Mouse (Mus musculus) T-helper 2 cell (primary cell): ENCODE results near the gene Gm10053.

Source experiments
- in situ Hi-C: fragments of 300-600 bp; cut with MboI, MseI; formaldehyde crosslinking; loops from one replicate; pipeline ENCODE4 v1.15.1; 2025; ENCODE audit warnings: high pct_unique_total_duplicates

The Gm10053 gene

GRCm38 (mm10) chr19:24898737-24899577, 23.5 kb downstream of the Gm10053 start:
- in situ Hi-C loops = loop anchor here (5.0 to 25.0 kb wide), 2 partner anchors 343 to 713 kb away; partner anchors contain the start of gene Dmrt3

DNA sequence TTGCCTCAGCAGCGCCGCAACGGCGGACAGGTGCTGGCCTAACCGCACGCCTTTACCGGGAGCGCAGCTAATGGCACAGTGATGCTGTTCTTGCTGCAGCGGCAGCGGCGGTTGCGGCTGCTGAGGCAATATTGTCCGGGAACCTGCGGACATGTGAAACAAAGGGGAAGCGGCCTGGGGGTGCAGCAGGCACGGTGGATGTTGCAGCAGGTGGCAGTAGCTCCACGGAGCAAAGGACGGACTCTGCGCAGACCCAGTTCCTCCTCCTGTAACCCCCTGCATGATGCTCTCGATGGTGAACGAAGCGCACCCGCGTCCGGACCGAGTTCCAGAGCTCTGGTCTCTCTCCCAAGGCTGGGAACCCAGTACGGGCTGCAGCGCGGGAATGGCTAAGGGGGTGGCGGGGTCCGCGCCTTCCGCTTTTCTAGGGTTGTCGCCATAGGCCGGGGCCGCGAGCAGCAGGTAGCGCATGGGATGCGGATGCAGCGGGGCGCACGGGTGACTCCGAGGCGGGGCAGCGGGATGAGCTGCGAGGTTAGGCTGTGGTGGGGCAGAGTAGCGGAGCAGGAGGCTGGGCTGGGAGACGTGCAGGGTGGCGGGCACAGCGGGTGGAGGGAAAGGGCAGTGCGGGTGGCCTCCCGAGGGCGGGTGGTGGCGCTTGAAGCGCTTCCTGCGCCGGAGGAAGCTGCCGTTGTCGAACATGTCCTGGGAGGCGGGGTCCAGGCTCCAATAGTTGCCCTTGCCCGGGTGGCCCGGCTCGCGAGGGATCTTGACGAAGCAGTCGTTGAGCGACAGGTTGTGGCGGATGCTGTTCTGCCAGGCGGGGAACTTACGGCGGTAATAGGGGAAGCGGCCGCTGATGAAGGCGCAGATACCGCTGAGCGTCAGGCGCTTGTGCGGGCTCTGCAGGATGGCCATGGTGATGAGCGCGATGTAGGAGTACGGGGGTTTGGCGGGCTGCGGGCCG, 24.4 kb downstream of the Gm10053 start:
- in situ Hi-C loops = loop anchor here (5.0 to 25.0 kb wide), 2 partner anchors 342 to 712 kb away; partner anchors contain the start of gene Dmrt3

DNA sequence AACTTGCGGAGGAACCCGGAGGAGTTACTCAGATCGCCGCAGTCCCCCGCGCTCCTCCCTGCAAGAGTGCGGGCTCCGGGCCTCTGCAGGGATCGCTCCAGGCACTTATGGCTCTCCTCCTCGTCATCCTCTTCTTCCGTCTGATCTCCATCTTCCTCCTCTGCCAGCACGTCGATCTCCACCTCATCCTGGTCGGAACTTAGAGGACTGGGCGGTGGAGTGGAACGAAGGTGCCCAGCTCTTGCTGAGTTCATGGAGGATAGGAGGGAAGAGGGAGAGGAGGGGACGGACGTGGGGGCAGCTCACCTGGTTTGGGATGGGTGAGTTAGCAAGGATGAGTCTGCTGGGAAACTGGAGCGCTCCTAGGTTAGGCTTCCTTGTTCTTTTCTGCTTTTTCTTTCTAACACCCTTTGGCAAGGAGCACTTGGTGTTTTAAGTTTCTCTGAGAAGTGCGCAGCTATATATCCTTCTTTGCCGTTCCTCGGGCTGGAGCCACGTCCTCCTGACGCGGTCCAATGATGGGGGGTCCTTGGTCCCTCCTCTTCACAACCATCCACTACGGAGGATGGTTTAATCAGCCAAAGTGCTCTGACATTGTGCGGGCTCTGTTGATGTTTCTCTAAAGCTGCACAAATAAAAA, 25.2 kb downstream of the Gm10053 start, which contains the start of gene Foxd4:
Foxd4 (minus strand) TSS at position 617 of the 640 bp plus-strand sequence.
- in situ Hi-C loops = no loop called here

GRCm38 (mm10) chr19:24901666-24902065, 26.2 kb downstream of the Gm10053 start:
- in situ Hi-C loops = no loop called here

DNA sequence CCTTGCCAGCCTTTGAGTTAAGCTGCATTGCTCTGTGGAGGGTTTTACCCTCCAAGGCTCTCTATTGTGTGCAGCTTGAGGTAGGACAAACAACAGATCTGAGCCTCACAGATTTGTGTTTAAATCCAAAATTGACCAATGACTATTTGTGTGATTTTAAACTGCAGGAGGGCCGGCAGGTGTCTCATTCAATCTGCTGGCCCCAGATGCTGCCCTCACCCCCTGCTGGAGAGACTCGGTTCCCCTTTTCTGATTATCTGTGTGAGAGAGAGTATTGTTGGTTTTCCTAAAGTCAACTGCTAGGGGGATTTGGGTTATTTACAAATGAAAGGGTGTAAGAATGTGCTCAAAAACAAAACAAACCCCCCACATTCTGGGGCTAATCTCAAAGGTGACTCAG, 26.8 kb downstream of the Gm10053 start:
- in situ Hi-C loops = no loop called here

DNA sequence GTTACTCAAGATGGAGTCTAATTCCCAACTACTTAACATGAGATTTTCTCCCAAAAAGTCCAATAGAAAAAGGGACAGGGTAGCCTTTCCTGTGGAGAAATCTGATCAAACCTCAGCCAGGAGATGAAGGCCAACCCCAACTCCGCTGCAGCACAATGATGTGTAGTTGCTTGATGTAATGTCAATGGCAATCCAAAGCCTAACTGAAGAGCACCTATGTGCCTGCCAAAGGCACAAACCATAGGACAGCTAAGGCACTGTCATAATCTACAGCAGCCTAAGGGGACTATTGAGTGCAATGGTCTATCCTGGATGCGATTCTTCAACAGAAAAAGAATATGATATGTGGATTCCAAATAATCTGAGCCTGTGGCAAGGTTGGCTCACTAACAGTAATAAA, 27.3 kb downstream of the Gm10053 start:
- in situ Hi-C loops = no loop called here

- in situ Hi-C loops = no loop called here
Observed at GRCm38 (mm10) chr19:24907655-24908054, 32.2 kb downstream of the Gm10053 start.

DNA sequence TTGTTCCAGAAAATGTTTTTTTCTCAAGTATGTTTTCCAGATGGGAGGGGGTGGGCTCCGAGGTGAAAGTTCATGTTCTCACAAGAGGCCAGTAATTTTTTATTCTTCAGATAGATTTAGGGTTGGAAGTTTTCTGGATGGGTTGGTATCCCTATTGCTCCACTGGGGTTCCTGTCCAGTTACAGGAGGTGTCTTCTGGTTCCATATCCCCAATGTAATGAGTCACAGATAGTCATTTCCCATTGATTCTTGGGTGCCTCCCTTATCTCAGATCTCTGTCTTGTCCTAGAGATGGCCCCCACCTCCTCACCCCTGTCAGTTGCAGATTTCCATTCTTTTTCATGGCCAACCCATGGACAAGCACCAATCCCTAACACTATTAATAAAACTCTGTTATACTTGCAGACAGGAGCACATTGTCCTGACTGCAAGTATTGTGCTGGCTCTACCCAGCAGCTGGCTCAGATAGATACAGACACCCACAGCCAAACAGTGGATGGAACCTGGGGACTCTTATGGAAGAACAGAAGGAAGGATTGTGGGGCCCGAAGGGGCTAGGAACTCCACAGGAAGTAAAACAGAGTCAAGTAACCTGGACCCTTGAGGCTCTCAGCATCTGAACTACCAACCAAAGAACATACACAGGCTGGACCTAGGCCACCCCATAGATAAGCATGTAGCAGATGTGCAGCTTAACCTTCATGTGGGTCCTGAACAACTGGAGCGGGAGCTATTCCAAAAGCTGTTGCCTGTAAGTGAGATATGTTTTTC, 33.1 kb downstream of the Gm10053 start:
- in situ Hi-C loops = no loop called here

GRCm38 (mm10) chr19:24920866-24921265, 45.4 kb downstream of the Gm10053 start:
- in situ Hi-C loops = no loop called here
